Mouse (Mus musculus) olfactory bulb, adult 2 months (tissue): ENCODE measurements around the gene Mfsd4b1. TPM values are rescaled to one million over a fixed set of nuclear protein-coding genes. Genes with fewer than 3 reads are reported as not detected.

Source experiments
- H3K27ac ChIP-seq: fragments of 200-500 bp; 2 replicates; pipeline ENCODE4 v1.5.1; 2012; ENCODE audit warnings: low read depth, low read length; ENCODE audit not compliant: insufficient read depth
- H3K4me1 ChIP-seq: fragments of 200-500 bp; 2 replicates; pipeline ENCODE4 v1.6.1; 2012; ENCODE audit warnings: low read length; ENCODE audit not compliant: control insufficient read depth, insufficient read depth
- H3K4me3 ChIP-seq: fragments of 200-500 bp; 2 replicates; pipeline ENCODE4 v1.5.1; 2012; ENCODE audit warnings: mild to moderate bottlenecking, low read depth, low read length, moderate library complexity; ENCODE audit not compliant: insufficient read depth
- CTCF ChIP-seq: fragments of 200-500 bp; IDR thresholded peaks from 2 replicates; pipeline ENCODE4 v1.5.1; 2012; ENCODE audit warnings: low read depth, mild to moderate bottlenecking, low read length, moderate library complexity; ENCODE audit not compliant: insufficient read depth
- POLR2A ChIP-seq: fragments of 200-500 bp; IDR thresholded peaks from 2 replicates; pipeline ENCODE4 v1.6.1; 2012; ENCODE audit warnings: mild to moderate bottlenecking, low read depth, low read length, moderate library complexity; ENCODE audit not compliant: insufficient read depth
- WGBS: fragments of 180-500 bp; shearing (Covaris S2); methylation state at CpG from one replicate; pipeline ENCODE4 v1.1.7; 2018; 5-methylcytosine and 5-hydroxymethylcytosine counted together
- polyA plus RNA-seq: library from polyadenylated mRNA; stranded (reverse); fragments of >200 nt; gene quantifications from 2 replicates; pipeline ENCODE4 v1.2.4, GENCODE M21; 2012; ENCODE audit warnings: low replicate concordance; ENCODE audit not compliant: missing spikeins, insufficient read depth, insufficient read length

Gene Mfsd4b1
- polyA plus RNA-seq, 1 experiment: not detected

- H3K4me3 ChIP-seq: no peak overlapping the region
- H3K27ac ChIP-seq: no peak overlapping the region
- peaks cover 3% of the 10 kb centered on the region; the same call in 1 of the 2 replicates for H3K4me1 ChIP-seq
- 67% methylated on average over 6 of the region's 6 CpGs for WGBS
- TF ChIP-seq POLR2A (no peak), CTCF (no peak)
Observed at GRCm38 (mm10) chr10:40062812-40063211, 37.7 kb upstream of the Mfsd4b1 start.

- TF ChIP-seq POLR2A (no peak), CTCF (no peak)
- Histone ChIP-seq H3K4me1 (peaks cover 3% of the 10 kb centered on the region; the same call in 1 of the 2 replicates), H3K4me3 (no peak overlapping the region), H3K27ac (no peak overlapping the region)
- 93% methylated on average over 5 of the region's 5 CpGs for WGBS
Observed at GRCm38 (mm10) chr10:40061926-40062325, 36.9 kb upstream of the Mfsd4b1 start.

- H3K27ac ChIP-seq: no peak overlapping the region
- peaks cover 3% of the 10 kb centered on the region; the same call in 1 of the 2 replicates for H3K4me1 ChIP-seq
- H3K4me3 ChIP-seq: no peak overlapping the region
- 89% methylated on average over 3 of the region's 3 CpGs for WGBS
- TF ChIP-seq POLR2A: no peak
- TF ChIP-seq CTCF: no peak
Observed at GRCm38 (mm10) chr10:40058786-40059120, 33.7 kb upstream of the Mfsd4b1 start.

- H3K4me1 ChIP-seq: peaks cover 5% of the 10 kb centered on the region; the same call in 1 of the 2 replicates
- no peak for TF ChIP-seq POLR2A
- no peak for TF ChIP-seq CTCF
- 75% methylated on average over 6 of the region's 6 CpGs for WGBS
- H3K4me3 ChIP-seq: no peak overlapping the region
- H3K27ac ChIP-seq: no peak overlapping the region
Observed at GRCm38 (mm10) chr10:40058062-40058785, 33.2 kb upstream of the Mfsd4b1 start.

- 70% methylated on average over 2 of the region's 2 CpGs for WGBS
- no peak overlapping the region for H3K27ac ChIP-seq
- peaks cover 5% of the 10 kb centered on the region; the same call in 1 of the 2 replicates for H3K4me1 ChIP-seq
- no peak overlapping the region for H3K4me3 ChIP-seq
- TF ChIP-seq CTCF: no peak
- TF ChIP-seq POLR2A: no peak
Observed at GRCm38 (mm10) chr10:40057615-40058014, 32.5 kb upstream of the Mfsd4b1 start.

GRCm38 (mm10) chr10:40054455-40054854, 29.4 kb upstream of the Mfsd4b1 start:
- H3K27ac ChIP-seq: no peak overlapping the region
- peaks cover 4% of the 10 kb centered on the region; the same call in 1 of the 2 replicates for H3K4me1 ChIP-seq
- TF ChIP-seq CTCF: no peak
- TF ChIP-seq POLR2A: no peak
- 93% methylated on average over 8 of the region's 8 CpGs for WGBS
- no peak overlapping the region for H3K4me3 ChIP-seq

GRCm38 (mm10) chr10:40053896-40054295, 28.8 kb upstream of the Mfsd4b1 start:
- 0 out of 2 replicates have a peak, but pooled peaks cover 2% of the 10 kb centered on the region for H3K4me1 ChIP-seq
- 84% methylated on average over 4 of the region's 4 CpGs for WGBS
- no peak overlapping the region for H3K27ac ChIP-seq
- TF ChIP-seq CTCF: no peak
- TF ChIP-seq POLR2A: no peak
- no peak overlapping the region for H3K4me3 ChIP-seq

GRCm38 (mm10) chr10:40053257-40053895, 28.3 kb upstream of the Mfsd4b1 start:
- Histone ChIP-seq H3K4me1 (0 out of 2 replicates have a peak, but pooled peaks cover 2% of the 10 kb centered on the region), H3K27ac (no peak overlapping the region)
- WGBS: 44% methylated on average over 3 of the region's 3 CpGs

GRCm38 (mm10) chr10:40051997-40052396, 26.9 kb upstream of the Mfsd4b1 start:
- H3K4me3 ChIP-seq: no peak overlapping the region
- 93% methylated on average over 3 of the region's 3 CpGs for WGBS
- 0 out of 2 replicates have a peak, but pooled peaks cover 2% of the 10 kb centered on the region for H3K4me1 ChIP-seq
- no peak for TF ChIP-seq POLR2A
- no peak for TF ChIP-seq CTCF
- H3K27ac ChIP-seq: no peak overlapping the region

More at GRCm38 (mm10) chr10:40053257-40053895, 28.3 kb upstream of the Mfsd4b1 start:
- H3K4me3 ChIP-seq: no peak overlapping the region
- TF ChIP-seq CTCF (no peak), POLR2A (no peak)
